ENCODE assay signal across 8 mouse cellular contexts in genomic region chr4:34549981-34550747, GRCm38 (mm10). TPM values are rescaled to one million over a fixed set of nuclear protein-coding genes. Genes with fewer than 3 reads are reported as not detected.
DNase-seq lines count a peak whose midpoint lies in the region; ATAC-seq and TF ChIP-seq lines count a peak whose summit lies in the region.

No protein-coding gene starts in this region.

- peak; percentile 93 for ATAC-seq in G1E (ENCODE audit: extremely low read depth, insufficient number of reproducible peaks, low FRiP score, poor library complexity, severe bottlenecking)
- peak; percentile 96 for ATAC-seq in forebrain, embryonic 16.5 days
- peak; percentile 95 for ATAC-seq in lung, embryonic 14.5 days (ENCODE audit: insufficient read depth)

- no peak for TF ChIP-seq CTCF in G1E (IDR thresholded peaks at IDR 0.05; ENCODE audit: low read depth, low read length)
- TF ChIP-seq CTCF in layer of hippocampus, adult 2 months (conservative IDR thresholded peaks at IDR 0.05): no peak
- TF ChIP-seq CTCF in lung, embryonic 14.5 days (IDR thresholded peaks at IDR 0.05; ENCODE audit: low read depth): no peak
- TF ChIP-seq CTCF in olfactory bulb, adult 2 months (IDR thresholded peaks at IDR 0.05; ENCODE audit: insufficient read depth, low read depth, low read length): no peak
- no peak for TF ChIP-seq CTCF in thymus, adult 2 months (IDR thresholded peaks at IDR 0.05; ENCODE audit: borderline replicate concordance, control insufficient read depth, extremely low read depth, insufficient read depth, low read length, poor library complexity)

- intact Hi-C loops in heart, postnatal 36 days (cut with DNase I): loop anchor here (5.0 to 10.0 kb wide), 4 partner anchors 62 to 675 kb away; partner anchors contain the start of genes C9orf72, Orc3, Rars2 and Smim8

- WGBS in forebrain, embryonic 16.5 days: 2% methylated on average over 38 of the region's 38 CpGs
- WGBS in lung, embryonic 14.5 days: 2% methylated on average over 34 of the region's 38 CpGs
- WGBS in olfactory bulb, adult 2 months: under 1% methylated on average over 38 of the region's 38 CpGs
- WGBS in thymus, adult 2 months: 3% methylated on average over 38 of the region's 38 CpGs

- no peaks in the 10 kb centered on the region for H3K27me3 ChIP-seq in G1E (ENCODE audit: insufficient read depth, low read length)
- H3K27me3 ChIP-seq in forebrain, embryonic 16.5 days (replicated peaks; ENCODE audit: control insufficient read depth, insufficient read depth, low read length): no peaks in the 10 kb centered on the region
- no peaks in the 10 kb centered on the region for H3K27me3 ChIP-seq in lung, embryonic 14.5 days (ENCODE audit: insufficient read depth, low read length)
- H3K27me3 ChIP-seq in thymus, adult 2 months (ENCODE audit: control insufficient read depth, insufficient read depth, low read length): no peaks in the 10 kb centered on the region

- H3K4me1 ChIP-seq in G1E (ENCODE audit: insufficient read depth, low read depth, low read length): peaks cover 12% of the 10 kb centered on the region
- H3K4me1 ChIP-seq in forebrain, embryonic 16.5 days (replicated peaks; ENCODE audit: control insufficient read depth, insufficient read depth, low read length): peaks cover 13% of the 10 kb centered on the region
- no peaks in the 10 kb centered on the region for H3K4me1 ChIP-seq in lung, embryonic 14.5 days (ENCODE audit: insufficient read depth)
- peaks cover 5% of the 10 kb centered on the region; the same call in 1 of the 2 replicates for H3K4me1 ChIP-seq in olfactory bulb, adult 2 months (ENCODE audit: control insufficient read depth, insufficient read depth, low read length)
- H3K4me1 ChIP-seq in thymus, adult 2 months (replicated peaks; ENCODE audit: control insufficient read depth, insufficient read depth, low read length): peaks cover 4% of the 10 kb centered on the region

- peak overlapping the region; percentile 65 for H3K4me2 ChIP-seq in forebrain, embryonic 16.5 days (ENCODE audit: low read length)
- peak overlapping the region; percentile 57 for H3K4me2 ChIP-seq in lung, embryonic 14.5 days

- H3K9ac ChIP-seq in forebrain, embryonic 16.5 days (replicated peaks; ENCODE audit: low read depth, low read length): peak overlapping the region; percentile 99
- peak overlapping the region; percentile 84 for H3K9ac ChIP-seq in lung, embryonic 14.5 days

- DNase-seq in G1E (ENCODE audit: low spot score): peak; percentile 78
- peak; percentile 97 for DNase-seq in cerebellum, adult 18-20 months
- DNase-seq in heart, postnatal 36 days: peak; percentile 96
- DNase-seq in layer of hippocampus, adult 2 months (ENCODE audit: low spot score in 2 of 2): peak; percentile 98
- DNase-seq in lung, embryonic 14.5 days: peak; percentile 98
- peak; percentile 98 for DNase-seq in thymus, adult 2 months

- peak overlapping the region; percentile 98 for H3K4me3 ChIP-seq in G1E (ENCODE audit: low read depth, low read length)
- peak overlapping the region; percentile 100 for H3K4me3 ChIP-seq in forebrain, embryonic 16.5 days (replicated peaks; ENCODE audit: low read length)
- peak overlapping the region; percentile 91 for H3K4me3 ChIP-seq in layer of hippocampus, adult 2 months
- peak overlapping the region; percentile 97 for H3K4me3 ChIP-seq in lung, embryonic 14.5 days (ENCODE audit: low read depth, low read length)
- H3K4me3 ChIP-seq in olfactory bulb, adult 2 months (ENCODE audit: insufficient read depth, low read depth, low read length): peak overlapping the region; percentile 82
- H3K4me3 ChIP-seq in thymus, adult 2 months (ENCODE audit: control insufficient read depth, insufficient read depth, low read length): peak overlapping the region; percentile 81

- H3K36me3 ChIP-seq in G1E (replicated peaks): peaks cover 4% of the 10 kb centered on the region
- no peaks in the 10 kb centered on the region for H3K36me3 ChIP-seq in forebrain, embryonic 16.5 days (ENCODE audit: control insufficient read depth, insufficient read depth)
- H3K36me3 ChIP-seq in lung, embryonic 14.5 days (ENCODE audit: insufficient read depth): no peaks in the 10 kb centered on the region
- H3K36me3 ChIP-seq in thymus, adult 2 months (ENCODE audit: control insufficient read depth, insufficient read depth, low read length): no peaks in the 10 kb centered on the region

- H3K9me3 ChIP-seq in G1E (replicated peaks): no peaks in the 10 kb centered on the region
- H3K9me3 ChIP-seq in forebrain, embryonic 16.5 days (ENCODE audit: control insufficient read depth, low read length): no peaks in the 10 kb centered on the region
- H3K9me3 ChIP-seq in lung, embryonic 14.5 days (ENCODE audit: low read depth, low read length): no peaks in the 10 kb centered on the region

- peak; percentile 93 for TF ChIP-seq POLR2A in olfactory bulb, adult 2 months (IDR thresholded peaks at IDR 0.05; ENCODE audit: insufficient read depth, low read depth, low read length)
- TF ChIP-seq POLR2A in thymus, adult 2 months (IDR thresholded peaks at IDR 0.05; ENCODE audit: control insufficient read depth, extremely low read depth, insufficient read depth, low read length, poor library complexity): peak; percentile 95

- H3K27ac ChIP-seq in forebrain, embryonic 16.5 days (ENCODE audit: low read length): peak overlapping the region; percentile 94
- H3K27ac ChIP-seq in layer of hippocampus, adult 2 months: peak overlapping the region; percentile 97
- peak overlapping the region; percentile 92 for H3K27ac ChIP-seq in lung, embryonic 14.5 days (ENCODE audit: low read depth)
- peak overlapping the region; percentile 83; the same call in 1 of the 2 replicates for H3K27ac ChIP-seq in olfactory bulb, adult 2 months (ENCODE audit: insufficient read depth, low read depth, low read length)
- peak overlapping the region; percentile 51 for H3K27ac ChIP-seq in thymus, adult 2 months (ENCODE audit: control insufficient read depth, insufficient read depth, low read length)

RNA-seq across cellular contexts. Expression of gene Akirin2, which starts 0.6 kb away (rescaled TPM):
- total RNA-seq in G1E (2014; fragmentation: Nextera tagmentation) (66.6 and 80.4 TPM in 2 replicates), G1E (2017) (64.5 and 74.8 TPM in 2 replicates)
- polyA plus RNA-seq in G1E (2012): 68.1 and 90.5 TPM in 2 replicates
- polyA plus RNA-seq in forebrain, embryonic 16.5 days (2015; fragmentation: Nextera tagmentation; extraction: Ambion mirVana): 79.4 and 93.1 TPM in 2 replicates
- total RNA-seq in heart, postnatal 36 days (2021): 10 to 100 TPM; 61.0 to 62.8 TPM
- total RNA-seq in layer of hippocampus, adult 2 months (2021): 100 to 1,000 TPM in 1 of 2 experiments, 10 to 100 TPM in 1; 96.0 to 103 TPM
- polyA plus RNA-seq in lung, embryonic 14.5 days (2014; fragmentation: Nextera tagmentation; extraction: Ambion mirVana): 56.1 and 60.0 TPM in 2 replicates
- 334 TPM in 1 of 2 replicates, not detected in the other for polyA plus RNA-seq in olfactory bulb, adult 2 months (2012; ENCODE audit: insufficient read depth, insufficient read length, low replicate concordance, missing spikeins)
- polyA plus RNA-seq in thymus, adult 2 months (2012; rRNA removed): 39.3 and 49.2 TPM in 2 replicates

Comparison
In these comparisons a context has a peak if more than half of its experiments do, and no peak if none do; other contexts are left out.
1. Peak in every context shown above with its lines: DNase-seq, ATAC-seq, H3K4me3 ChIP-seq and H3K27ac ChIP-seq.